Mouse (Mus musculus) hindbrain, embryonic 14.5 days (tissue): ENCODE measurements at regions not wholly inside any gene's neighbourhood (a gene's known extent, or its start where the extent isn't known, plus 50 kb on each side); places are given as distances from the start of the nearest gene placed in this dataset.

Experiments used
- ATAC-seq: fragments of 200-750 bp; cut with Nextera tagmentation; 2 replicates; pipeline ENCODE4 v1.8.0; 2017; ENCODE audit warnings: moderate number of reproducible peaks, mild to moderate bottlenecking, moderate TSS enrichment, moderate library complexity; ENCODE audit not compliant: low FRiP score
- DNase-seq: peaks from one replicate; pipeline ENCODE4 v3.0.0-alpha.2; 2015; ENCODE audit warnings: low spot score
- H3K27ac ChIP-seq: fragments of 300-500 bp; sonication (generic); 2 replicates; pipeline ENCODE4 v1.5.1; 2014; ENCODE audit warnings: mild to moderate bottlenecking, moderate library complexity
- H3K27me3 ChIP-seq: fragments of 300-500 bp; sonication (generic); 2 replicates; pipeline ENCODE4 v1.6.1; 2014; ENCODE audit warnings: mild to moderate bottlenecking, low read length, mixed read lengths; ENCODE audit not compliant: control insufficient read depth, insufficient read depth
- H3K36me3 ChIP-seq: fragments of 300-500 bp; sonication (generic); replicated peaks from 2 replicates; pipeline ENCODE4 v1.6.1; 2014; ENCODE audit not compliant: control insufficient read depth, insufficient read depth
- H3K4me1 ChIP-seq: fragments of 300-500 bp; sonication (generic); replicated peaks from 2 replicates; pipeline ENCODE4 v1.6.1; 2014; ENCODE audit warnings: antibody characterized with exemption, low read length, mixed read lengths; ENCODE audit not compliant: control insufficient read depth, insufficient read depth
- H3K4me2 ChIP-seq: fragments of 300-500 bp; sonication (generic); replicated peaks from 2 replicates; pipeline ENCODE4 v1.6.1; 2014; ENCODE audit warnings: mild to moderate bottlenecking, moderate library complexity
- H3K4me3 ChIP-seq: fragments of 300-500 bp; sonication (generic); replicated peaks from 2 replicates; pipeline ENCODE4 v1.5.1; 2014; ENCODE audit warnings: mild to moderate bottlenecking, low read length
- H3K9ac ChIP-seq: fragments of 300-500 bp; sonication (generic); 2 replicates; pipeline ENCODE4 v1.6.1; 2014
- H3K9me3 ChIP-seq: fragments of 300-500 bp; sonication (generic); 2 replicates; pipeline ENCODE4 v1.6.1; 2016; ENCODE audit warnings: low read length; ENCODE audit not compliant: control insufficient read depth
- WGBS: fragments of 180-500 bp; shearing (Covaris S2); extraction: QIAGEN DNeasy Blood & Tissue Kit; methylation state at CpG from one replicate; pipeline ENCODE4 v1.1.7; 2014; 5-methylcytosine and 5-hydroxymethylcytosine counted together

DNA sequence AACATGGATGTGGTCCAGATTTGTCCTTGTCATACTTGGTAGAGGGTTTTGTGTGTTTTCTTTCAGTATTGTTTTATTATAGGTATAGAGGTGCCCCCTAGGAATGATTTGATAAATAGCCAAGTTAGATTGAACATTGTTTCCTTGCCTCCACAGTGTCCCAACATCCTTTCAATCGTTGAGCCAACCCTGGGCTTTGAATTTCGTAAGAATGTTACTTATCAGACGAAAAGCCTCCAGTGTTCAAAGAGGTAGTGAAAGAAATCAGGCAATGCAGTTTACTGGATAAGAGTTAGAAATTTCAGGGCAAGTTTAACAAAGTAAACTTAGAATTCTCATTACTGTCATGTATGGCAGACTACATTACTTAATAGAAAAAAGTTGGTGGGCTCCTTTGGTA lies 144.2 kb upstream of the Xrcc4 start:
- WGBS, result 85% methylated on average over 3 of the region's 3 CpGs
- Histone ChIP-seq H3K4me3 (no peak overlapping the region), H3K36me3 (no peaks in the 10 kb centered on the region), H3K27ac (no peak overlapping the region), H3K9me3 (no peaks in the 10 kb centered on the region), H3K4me1 (peaks cover 4% of the 10 kb centered on the region; the same call in 1 of the 2 replicates), H3K27me3 (no peaks in the 10 kb centered on the region), H3K9ac (no peak overlapping the region), H3K4me2 (no peak overlapping the region)
- no peak for DNase-seq
- no peak for ATAC-seq

DNA sequence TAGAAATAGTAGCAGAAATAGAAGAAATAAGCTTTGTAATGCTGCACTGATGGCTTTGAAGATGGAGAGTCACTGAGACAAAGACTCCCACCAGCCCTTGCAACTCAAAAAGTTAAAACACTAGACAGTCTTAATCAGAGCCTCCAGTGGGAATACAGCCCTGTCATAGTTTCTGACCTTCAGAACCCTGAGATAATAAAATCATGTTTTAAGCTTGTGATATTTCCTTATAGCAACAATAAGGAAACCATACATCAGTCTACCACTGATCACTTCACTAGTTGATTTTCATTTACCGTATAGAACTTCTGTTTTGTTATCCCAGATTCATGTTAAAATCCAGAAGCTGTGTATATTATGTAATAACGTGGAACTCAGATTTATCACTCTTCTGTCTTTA lies 139.7 kb upstream of the Xrcc4 start:
- ATAC-seq (no peak), DNase-seq (no peak)
- no peaks in the 10 kb centered on the region for H3K9me3 ChIP-seq
- no peak overlapping the region for H3K27ac ChIP-seq
- H3K9ac ChIP-seq, result no peak overlapping the region
- no peak overlapping the region for H3K4me3 ChIP-seq
- no peak overlapping the region for H3K4me2 ChIP-seq
- H3K4me1 ChIP-seq, result no peaks in the 10 kb centered on the region
- no peaks in the 10 kb centered on the region for H3K36me3 ChIP-seq
- no peaks in the 10 kb centered on the region for H3K27me3 ChIP-seq
- 94% methylated on average over 2 of the region's 2 CpGs for WGBS

DNA sequence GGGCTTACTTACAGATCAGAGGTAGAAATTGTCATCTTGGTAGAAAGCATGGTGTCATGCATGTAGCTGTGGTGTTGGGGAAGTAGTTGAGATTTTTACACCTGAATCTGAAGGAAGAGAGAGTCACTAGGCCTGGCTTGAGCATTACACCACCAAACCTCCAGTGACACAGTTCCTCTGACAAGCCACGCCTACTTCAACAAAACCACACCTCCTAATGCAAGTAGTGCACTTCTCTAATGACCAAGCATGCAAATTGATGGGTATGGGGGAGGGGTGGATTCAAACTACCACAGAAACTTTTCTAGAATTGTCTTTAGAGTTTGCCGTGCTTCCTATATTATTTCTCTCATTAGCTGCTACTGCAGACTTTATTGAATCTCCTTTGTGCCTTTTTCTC lies 136.8 kb upstream of the Xrcc4 start:
- H3K9me3 ChIP-seq, result no peaks in the 10 kb centered on the region
- H3K9ac ChIP-seq, result no peak overlapping the region
- no peaks in the 10 kb centered on the region for H3K4me1 ChIP-seq
- H3K4me2 ChIP-seq, result no peak overlapping the region
- ATAC-seq (no peak), DNase-seq (no peak)
- H3K27me3 ChIP-seq, result no peaks in the 10 kb centered on the region
- H3K36me3 ChIP-seq, result no peaks in the 10 kb centered on the region
- H3K27ac ChIP-seq, result no peak overlapping the region
- WGBS, result 74% methylated on average over 2 of the region's 2 CpGs
- no peak overlapping the region for H3K4me3 ChIP-seq

DNA sequence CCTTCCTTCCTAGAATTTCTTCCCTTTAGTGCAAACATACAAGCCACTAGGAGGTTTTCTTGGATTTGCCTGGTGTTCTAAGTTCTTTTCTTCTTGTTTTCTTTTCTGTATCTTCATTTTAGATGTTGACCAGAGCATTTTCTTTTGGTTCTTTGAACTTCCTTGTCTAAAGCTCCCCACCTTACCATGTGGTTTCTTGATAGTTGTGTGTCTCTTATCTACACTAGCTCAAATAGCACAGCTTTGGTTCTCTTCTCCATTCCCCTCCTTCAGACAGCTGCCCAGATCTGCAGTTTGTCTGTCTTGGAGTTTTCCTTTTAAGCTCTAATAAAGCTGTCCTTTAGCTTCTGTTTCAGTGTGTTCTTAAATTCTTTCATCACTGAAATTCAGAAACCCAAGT lies 123.0 kb upstream of the Xrcc4 start:
- no peaks in the 10 kb centered on the region for H3K36me3 ChIP-seq
- ATAC-seq (no peak), DNase-seq (no peak)

DNA sequence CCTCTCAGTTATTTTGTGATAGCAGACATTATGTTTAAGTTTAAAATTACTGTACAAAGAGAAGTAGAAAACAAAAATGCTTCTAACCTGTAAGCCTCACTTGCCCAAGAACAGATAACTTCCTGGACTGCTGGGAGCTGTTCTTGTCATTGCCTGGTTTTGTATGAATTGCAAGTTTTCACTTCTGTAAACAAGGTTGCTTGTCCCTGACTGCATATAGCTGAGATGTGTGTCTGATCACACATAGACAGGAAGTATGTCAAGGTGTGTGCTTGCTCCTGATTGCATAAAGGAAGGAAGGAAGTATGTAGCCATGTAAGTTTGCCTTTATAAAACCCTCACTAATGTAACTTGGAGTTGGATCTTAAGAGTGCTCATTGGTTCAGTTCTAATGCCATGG lies 118.5 kb upstream of the Xrcc4 start:
- Histone ChIP-seq H3K27ac (no peak overlapping the region), H3K4me3 (no peak overlapping the region)
- no peak for ATAC-seq

More for the DNA sequence above, 123.0 kb upstream of the Xrcc4 start:
- no peak overlapping the region for H3K9ac ChIP-seq
- H3K27ac ChIP-seq, result no peak overlapping the region
- H3K4me2 ChIP-seq, result no peak overlapping the region
- H3K4me3 ChIP-seq, result no peak overlapping the region
- H3K4me1 ChIP-seq, result no peaks in the 10 kb centered on the region
- H3K27me3 ChIP-seq, result no peaks in the 10 kb centered on the region
- H3K9me3 ChIP-seq, result no peaks in the 10 kb centered on the region

More for the DNA sequence above, 118.5 kb upstream of the Xrcc4 start:
- Histone ChIP-seq H3K4me2 (no peak overlapping the region), H3K9ac (no peak overlapping the region), H3K27me3 (no peaks in the 10 kb centered on the region), H3K36me3 (no peaks in the 10 kb centered on the region), H3K9me3 (no peaks in the 10 kb centered on the region), H3K4me1 (no peaks in the 10 kb centered on the region)
- DNase-seq, result no peak
